Mouse (Mus musculus) frontal cortex, postnatal 36 days (tissue): ENCODE measurements around the gene Nemp1.

Source experiments
- DNase-seq, 2 experiments: peaks; one replicate each; pipeline ENCODE4 v3.0.0; 2022; ENCODE audit warnings: low spot score in 2 of 2

The Nemp1 gene

GRCm38 (mm10) chr10:127671276-127671675 lies 4.6 kb downstream of the Nemp1 start:
- no peak for DNase-seq

DNA sequence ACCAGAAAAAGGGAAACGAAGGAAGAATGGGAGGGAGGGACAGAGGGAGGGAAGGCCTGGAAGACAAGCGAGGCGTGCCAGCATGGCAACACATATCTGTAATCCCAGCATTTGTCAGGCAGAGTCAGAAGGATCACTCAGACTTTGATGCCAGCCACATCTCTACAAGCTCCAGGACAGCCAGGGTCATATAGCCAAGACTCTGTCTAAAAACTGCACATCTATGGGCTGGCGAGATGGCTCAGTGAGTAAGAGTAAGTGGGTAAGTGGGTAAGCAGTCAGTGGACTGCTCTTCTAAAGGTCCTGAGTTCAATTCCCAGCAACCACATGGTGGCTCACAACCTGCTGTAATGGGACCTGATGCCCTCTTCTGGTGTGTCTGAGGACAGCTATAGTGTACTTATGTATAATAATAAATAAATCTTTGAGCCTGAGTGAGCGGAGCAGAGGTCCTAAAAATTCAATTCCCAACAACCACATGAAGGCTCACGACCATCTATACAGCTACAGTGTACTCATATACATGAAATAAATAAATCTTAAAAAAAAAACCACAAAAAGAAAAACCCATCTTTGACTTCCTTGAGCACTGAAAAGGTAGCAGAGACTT lies 7.5 kb downstream of the Nemp1 start:
- DNase-seq: no peak

DNA sequence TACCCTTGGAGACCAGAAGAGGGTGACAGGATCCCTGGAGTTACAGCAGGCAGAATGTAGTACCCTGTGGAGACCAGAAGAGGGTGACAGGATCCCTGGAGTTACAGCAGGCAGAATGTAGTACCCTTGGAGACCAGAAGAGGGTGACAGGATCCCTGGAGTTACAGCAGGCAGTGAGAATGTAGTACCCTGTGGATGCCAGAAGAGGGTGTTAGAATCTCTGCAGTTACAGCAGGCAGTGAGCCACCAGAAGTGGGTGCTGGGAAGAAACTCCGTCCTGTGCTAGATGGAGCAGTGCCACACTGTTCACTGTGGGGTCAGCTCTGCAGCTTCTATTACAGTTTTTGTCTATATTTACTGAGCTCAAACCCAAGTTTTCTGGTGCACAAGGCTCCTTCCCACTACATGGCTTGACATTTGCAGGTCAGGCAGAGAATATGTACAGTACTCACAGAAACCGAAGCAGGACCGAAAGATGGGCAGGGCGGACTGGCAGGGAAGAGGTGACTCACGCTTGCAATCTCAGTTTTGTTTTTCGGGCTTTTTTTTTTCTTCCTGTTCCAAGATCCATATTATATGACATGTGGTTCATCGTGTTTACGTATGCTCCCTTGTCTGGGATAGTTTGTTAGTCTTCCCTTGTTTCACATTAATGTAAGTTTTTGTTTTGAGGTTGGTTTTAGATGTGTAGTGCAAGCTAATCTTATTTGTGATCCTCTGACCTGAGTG lies 8.3 kb downstream of the Nemp1 start:
- DNase-seq: peak; percentile 84 to 97

DNA sequence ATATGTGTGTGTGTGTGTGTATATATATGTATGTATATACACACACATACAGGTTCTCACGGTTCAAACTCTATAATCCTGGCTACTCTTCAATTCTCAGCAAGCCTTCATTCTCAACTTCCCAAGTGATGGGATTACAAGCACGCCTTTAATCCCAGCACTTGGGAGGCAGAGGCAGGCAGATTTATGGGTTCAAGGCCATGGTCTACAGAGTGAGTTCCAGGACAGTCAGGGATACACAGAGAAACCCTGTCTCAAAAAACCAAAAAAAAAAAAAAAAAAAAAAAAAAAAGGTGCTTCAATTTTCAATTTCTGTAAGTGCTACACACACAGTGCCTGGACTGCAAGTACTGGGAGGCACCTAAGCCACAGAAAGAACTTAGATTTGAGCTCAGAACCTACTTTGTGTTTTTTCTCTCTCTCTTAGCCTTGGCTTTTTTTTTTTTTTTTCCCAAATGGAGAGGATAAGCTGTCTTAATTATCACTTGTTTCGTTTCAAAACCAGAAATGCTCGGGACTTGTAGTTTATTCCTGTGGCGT lies 9.2 kb downstream of the Nemp1 start:
- no peak for DNase-seq

- DNase-seq: peak; percentile 88 to 95
These were observed 10.2 kb downstream of the Nemp1 start for GRCm38 (mm10) chr10:127676691-127677548.

GRCm38 (mm10) chr10:127677591-127678336 lies 11.1 kb downstream of the Nemp1 start:
- peak; percentile 28 to 67 for DNase-seq

- DNase-seq: no peak
These were observed 12.5 kb downstream of the Nemp1 start for GRCm38 (mm10) chr10:127679208-127679607.

DNA sequence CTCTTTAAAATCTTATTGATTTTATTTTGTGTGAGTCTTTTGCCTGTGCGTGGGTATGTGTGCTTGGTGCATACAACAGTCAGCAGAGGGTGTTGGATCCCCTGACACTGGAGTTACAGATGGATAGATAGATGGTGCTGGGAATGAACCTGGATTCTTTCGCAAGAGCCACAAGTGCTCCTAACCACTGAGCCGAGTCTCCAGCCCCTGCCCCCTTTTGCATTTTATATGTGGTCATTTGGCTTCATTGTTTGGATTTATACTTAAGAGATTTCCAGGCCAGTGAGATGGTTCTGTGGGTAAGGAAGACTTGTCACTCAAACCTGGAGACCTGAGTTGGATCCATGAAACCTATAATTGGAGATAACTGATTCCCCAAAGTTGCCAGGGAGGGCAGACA lies 13.2 kb downstream of the Nemp1 start:
- no peak for DNase-seq

GRCm38 (mm10) chr10:127682886-127683285 lies 16.2 kb downstream of the Nemp1 start:
- DNase-seq: no peak

GRCm38 (mm10) chr10:127691053-127691452 lies 24.4 kb downstream of the Nemp1 start:
- no peak for DNase-seq

- DNase-seq: peak in 1 of 2 experiments; percentile 30
These were observed 27.9 kb downstream of the Nemp1 start for GRCm38 (mm10) chr10:127694636-127695035.

- no peak for DNase-seq
These were observed 29.1 kb downstream of the Nemp1 start for GRCm38 (mm10) chr10:127695775-127696174.

- DNase-seq: no peak
These were observed 32.3 kb downstream of the Nemp1 start for GRCm38 (mm10) chr10:127698966-127699365.

DNA sequence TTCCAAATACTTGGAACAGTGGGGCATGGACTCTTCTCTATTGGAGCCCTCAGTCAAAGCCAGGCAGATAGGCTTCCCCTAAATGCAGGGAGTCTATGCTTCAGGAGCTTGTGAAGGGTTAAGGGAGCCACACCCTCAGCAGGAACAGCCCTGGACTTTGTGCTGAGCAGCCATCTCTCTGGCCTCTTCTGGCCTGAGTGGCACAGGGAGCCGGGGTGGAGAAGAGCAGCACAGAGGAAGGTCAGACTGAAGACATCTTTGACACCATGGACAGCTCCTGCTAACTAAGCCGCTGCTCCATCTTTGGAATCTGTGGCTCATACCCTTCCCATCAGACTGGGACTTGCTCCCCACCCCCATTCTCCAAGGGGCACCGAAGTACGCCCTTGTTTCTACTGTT lies 36.6 kb downstream of the Nemp1 start:
- no peak for DNase-seq

DNA sequence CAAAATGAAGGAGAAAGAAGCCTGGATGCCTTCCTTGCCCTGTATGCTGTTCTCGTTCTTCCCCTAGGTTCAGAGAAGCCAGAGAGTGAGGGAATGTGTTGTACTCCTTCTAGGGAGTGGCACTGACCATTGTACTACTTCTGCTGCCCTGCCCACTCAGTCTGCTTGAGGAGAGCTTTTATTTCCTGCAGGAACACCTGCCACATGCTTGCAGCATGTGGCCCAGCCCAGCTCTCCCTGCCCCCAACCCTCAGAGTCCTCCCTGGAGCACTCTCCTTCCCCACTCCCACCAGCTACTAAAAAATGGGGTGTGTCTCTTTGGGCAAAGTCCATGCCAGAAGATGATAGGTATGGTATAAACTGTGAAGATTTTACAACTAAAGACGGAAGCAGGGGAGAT lies 37.6 kb downstream of the Nemp1 start:
- DNase-seq: no peak

DNA sequence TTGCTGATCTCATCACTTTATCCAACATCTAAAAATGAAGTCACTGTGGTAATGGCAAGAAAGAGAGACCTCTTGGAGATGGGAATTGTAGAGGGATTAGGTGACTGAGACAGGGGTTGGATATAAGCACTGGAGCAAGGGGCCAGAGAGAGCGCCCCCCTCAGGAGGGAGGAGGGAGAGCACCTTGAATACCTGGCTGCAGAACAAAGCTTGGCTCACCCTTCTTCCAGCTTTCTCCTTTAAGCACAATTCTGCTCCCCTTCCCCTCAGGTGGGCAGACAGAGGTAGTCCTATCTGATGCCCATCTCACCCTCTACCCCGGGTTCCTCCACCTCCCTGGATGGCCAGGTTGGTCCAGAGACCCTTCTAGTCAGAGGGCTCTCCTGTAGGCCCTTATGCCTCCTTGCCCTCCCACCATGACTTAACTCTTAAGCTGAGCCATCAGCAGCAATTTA lies 38.1 kb downstream of the Nemp1 start, which contains the start of gene Myo1a:
Gene Myo1a, plus strand, starts transcription at position 405 of the 455 bp plus-strand sequence.
- DNase-seq: no peak

DNA sequence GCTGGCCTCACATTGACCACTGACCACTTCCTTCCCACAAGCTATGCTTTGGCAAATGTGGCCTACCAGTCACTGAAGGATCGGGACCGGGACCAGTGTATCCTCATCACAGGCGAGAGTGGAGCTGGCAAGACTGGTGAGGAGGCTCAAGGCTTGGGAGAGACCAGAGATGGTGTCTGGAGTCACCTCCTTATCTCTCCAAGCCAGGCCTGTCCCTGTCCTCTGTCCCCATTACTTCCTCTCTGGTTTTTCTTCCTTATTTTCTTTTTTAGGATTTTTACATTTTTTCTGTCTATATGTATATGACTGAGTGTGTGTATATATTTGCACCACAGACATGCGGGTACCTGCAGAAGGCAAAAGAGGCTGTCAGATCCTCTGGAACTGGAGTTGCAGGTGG lies 39.1 kb downstream of the Nemp1 start:
- no peak for DNase-seq

DNA sequence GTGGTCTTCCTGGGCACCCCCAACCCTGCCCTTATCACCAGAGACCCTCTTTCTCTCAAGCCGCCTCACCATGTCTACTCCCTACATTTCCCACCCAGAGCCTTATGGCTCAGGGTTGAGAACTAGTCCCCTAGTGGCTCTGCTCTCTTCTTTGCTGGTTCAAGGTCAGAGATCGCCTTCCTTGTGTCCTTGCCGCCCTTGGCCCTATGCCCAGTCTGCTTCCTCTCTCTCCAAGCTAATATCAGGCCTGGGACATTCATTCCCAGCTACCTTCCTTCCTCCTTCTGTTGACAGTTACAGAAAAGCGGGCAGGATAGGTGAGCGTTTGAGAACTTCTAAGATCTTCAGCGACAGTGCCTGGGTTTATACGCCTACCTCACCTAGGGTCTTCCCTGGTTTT lies 41.0 kb downstream of the Nemp1 start:
- no peak for DNase-seq

DNA sequence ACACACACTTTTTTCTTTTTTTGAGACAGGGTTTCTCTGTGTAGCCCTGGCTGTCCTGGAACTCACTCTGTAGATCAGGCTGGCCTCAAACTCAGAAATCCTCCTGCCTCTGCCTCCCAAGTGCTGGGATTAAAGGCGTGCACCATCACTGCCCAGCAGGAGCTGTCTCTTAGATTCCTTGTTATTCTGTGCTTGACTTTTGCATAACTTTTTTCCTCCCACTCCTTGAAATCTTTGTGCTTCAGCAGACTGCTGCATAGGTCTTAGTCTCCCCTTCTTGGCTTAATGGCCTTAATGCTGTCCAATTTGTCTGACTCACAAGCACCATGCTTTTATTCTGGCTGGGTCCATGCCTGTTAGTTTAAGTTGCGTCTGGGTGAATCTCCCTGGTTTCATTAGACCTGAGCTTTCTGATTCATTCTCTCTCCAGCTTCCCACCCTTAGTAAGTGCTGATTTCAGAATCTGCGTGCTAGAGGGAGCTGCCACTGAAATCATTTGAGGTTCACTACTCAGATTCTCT lies 42.2 kb downstream of the Nemp1 start:
- no peak for DNase-seq

- no peak for DNase-seq
These were observed 43.6 kb downstream of the Nemp1 start for GRCm38 (mm10) chr10:127710331-127710730.

- DNase-seq: no peak
These were observed 46.0 kb downstream of the Nemp1 start for GRCm38 (mm10) chr10:127712736-127713135.
